Mouse (Mus musculus): ENCODE measurements around the gene Eepd1.

GRCm38 (mm10) chr9:25480676-25481075, 671 bp upstream of the Eepd1 start:
- TF ChIP-seq CTCF (IDR thresholded peaks at IDR 0.05; ENCODE audit: insufficient read depth, low read depth, low read length): no peak
- TF ChIP-seq POLR2A (IDR thresholded peaks at IDR 0.05; ENCODE audit: insufficient read depth, low read depth, low read length): no peak
